Mouse (Mus musculus) myocyte (in vitro differentiated cells): Measurements from ENCODE around the gene Gdpd5. TPM values are rescaled to one million over a fixed set of nuclear protein-coding genes. Genes with fewer than 3 reads are reported as not detected.

ENCODE experiments used
- H3K27me3 ChIP-seq: one replicate; pipeline ENCODE4 v1.6.1; 2011; ENCODE audit not compliant: control insufficient read depth, insufficient read depth, insufficient read length
- H3K36me3 ChIP-seq: one replicate; pipeline ENCODE4 v1.6.1; 2011; ENCODE audit not compliant: control insufficient read depth, insufficient read depth
- H3K4me2 ChIP-seq: one replicate; pipeline ENCODE4 v1.6.1; 2011; ENCODE audit warnings: low read depth, control low read depth
- H3K4me3 ChIP-seq: one replicate; pipeline ENCODE4 v1.5.1; 2011; ENCODE audit warnings: mild to moderate bottlenecking, control low read depth, moderate library complexity
- H3K79me2 ChIP-seq: one replicate; pipeline ENCODE4 v1.6.1; 2011; ENCODE audit not compliant: control insufficient read depth, insufficient read depth
- H3ac ChIP-seq: one replicate; pipeline ENCODE4 v1.6.1; 2011; ENCODE audit not compliant: control insufficient read depth, insufficient read length
- CEBPB ChIP-seq: IDR thresholded peaks from 2 replicates; pipeline ENCODE4 v1.6.1; 2011; ENCODE audit warnings: mild to moderate bottlenecking, moderate library complexity; ENCODE audit not compliant: poor library complexity, insufficient read depth, severe bottlenecking
- E2F4 ChIP-seq: IDR thresholded peaks from one replicate; pipeline ENCODE4 v1.6.1; 2011; ENCODE audit warnings: mild to moderate bottlenecking, control low read depth, moderate library complexity; ENCODE audit not compliant: insufficient read depth
- MAX ChIP-seq: IDR thresholded peaks from one replicate; pipeline ENCODE4 v1.6.1; 2011; ENCODE audit warnings: low read depth, mild to moderate bottlenecking, control low read depth
- MYOD1 ChIP-seq, 3 experiments: IDR thresholded peaks; one replicate each; pipeline ENCODE4 v1.6.1; 2011; ENCODE audit warnings: control low read depth in 2 of 3, low read depth in 2 of 3, mild to moderate bottlenecking in 2 of 3, moderate library complexity in 1 of 3; ENCODE audit not compliant: insufficient read length in 2 of 3, control insufficient read depth in 1 of 3
- MYOG ChIP-seq, 3 experiments: IDR thresholded peaks; one replicate each; pipeline ENCODE4 v1.6.1; 2011; ENCODE audit warnings: control low read depth in 2 of 3, low read depth in 2 of 3, mild to moderate bottlenecking in 2 of 3; ENCODE audit not compliant: insufficient read length in 2 of 3, control insufficient read depth in 1 of 3, insufficient read depth in 1 of 3
- POLR2A ChIP-seq: IDR thresholded peaks from one replicate; pipeline ENCODE4 v1.6.1; 2011; ENCODE audit warnings: low read depth, mild to moderate bottlenecking, control low read depth, moderate library complexity; ENCODE audit not compliant: insufficient read length
- POLR2AphosphoS2 ChIP-seq: IDR thresholded peaks from one replicate; pipeline ENCODE4 v1.6.1; 2011; ENCODE audit warnings: low read depth, control low read depth; ENCODE audit not compliant: insufficient read length
- REST ChIP-seq: IDR thresholded peaks from one replicate; pipeline ENCODE4 v1.6.1; 2011; ENCODE audit warnings: mild to moderate bottlenecking, control low read depth, moderate library complexity; ENCODE audit not compliant: insufficient read depth, insufficient read length
- SRF ChIP-seq: IDR thresholded peaks from one replicate; pipeline ENCODE4 v1.6.1; 2011; ENCODE audit warnings: low read depth; ENCODE audit not compliant: control insufficient read depth, insufficient read length
- TCF12 ChIP-seq: IDR thresholded peaks from one replicate; pipeline ENCODE4 v1.6.1; 2011; ENCODE audit warnings: mild to moderate bottlenecking, control low read depth; ENCODE audit not compliant: poor library complexity, insufficient read depth, severe bottlenecking
- TCF3 ChIP-seq: IDR thresholded peaks from one replicate; pipeline ENCODE4 v1.6.1; 2011; ENCODE audit warnings: low read depth, control low read depth; ENCODE audit not compliant: insufficient read length
- USF1 ChIP-seq: IDR thresholded peaks from one replicate; pipeline ENCODE4 v1.6.1; 2011; ENCODE audit warnings: low read depth, mild to moderate bottlenecking, control low read depth, moderate library complexity
- polyA plus RNA-seq: library from polyadenylated mRNA; unstranded; fragments of >200 nt; fragmentation: generic; extraction: Trizol; gene quantifications from one replicate; pipeline ENCODE4 v1.2.1, GENCODE M21; 2012; ENCODE audit warnings: missing spikeins

The Gdpd5 gene
- polyA plus RNA-seq, 1 experiment: 9.5 TPM

GRCm38 (mm10) chr7:99419311-99419710 lies 38.1 kb downstream of the Gdpd5 start:
- no peak overlapping the region for H3ac ChIP-seq
- no peaks in the 10 kb centered on the region for H3K27me3 ChIP-seq
- H3K4me3 ChIP-seq: no peak overlapping the region
- TF ChIP-seq E2F4: no peak
- H3K36me3 ChIP-seq: no peaks in the 10 kb centered on the region
- no peak overlapping the region for H3K4me2 ChIP-seq
- no peaks in the 10 kb centered on the region for H3K79me2 ChIP-seq

GRCm38 (mm10) chr7:99421006-99421405 lies 39.8 kb downstream of the Gdpd5 start:
- TF ChIP-seq POLR2AphosphoS2 (no peak), MYOD1 (IDR thresholded peaks at IDR 0.05; ENCODE audit: control insufficient read depth in 1 of 3, insufficient read length in 2 of 3, low read depth in 2 of 3) (no peak), POLR2A (no peak), REST (no peak), MYOG (IDR thresholded peaks at IDR 0.05; ENCODE audit: control insufficient read depth in 1 of 3, insufficient read depth in 1 of 3, insufficient read length in 2 of 3, low read depth in 2 of 3) (no peak), SRF (no peak), E2F4 (no peak), TCF3 (no peak), MAX (no peak), CEBPB (no peak)
- Histone ChIP-seq H3K4me3 (no peak overlapping the region), H3K36me3 (no peaks in the 10 kb centered on the region), H3K27me3 (no peaks in the 10 kb centered on the region), H3K79me2 (no peaks in the 10 kb centered on the region), H3K4me2 (no peak overlapping the region), H3ac (no peak overlapping the region)

GRCm38 (mm10) chr7:99424538-99425155 lies 43.4 kb downstream of the Gdpd5 start:
- TF ChIP-seq MYOG (IDR thresholded peaks at IDR 0.05; ENCODE audit: control insufficient read depth in 1 of 3, insufficient read depth in 1 of 3, insufficient read length in 2 of 3, low read depth in 2 of 3) (no peak), SRF (no peak), USF1 (no peak), TCF12 (no peak), TCF3 (no peak), POLR2A (no peak), CEBPB (no peak), REST (no peak), E2F4 (no peak), POLR2AphosphoS2 (no peak), MYOD1 (IDR thresholded peaks at IDR 0.05; ENCODE audit: control insufficient read depth in 1 of 3, insufficient read length in 2 of 3, low read depth in 2 of 3) (no peak)
- no peak overlapping the region for H3ac ChIP-seq
- no peak overlapping the region for H3K4me3 ChIP-seq
- no peaks in the 10 kb centered on the region for H3K79me2 ChIP-seq
- H3K27me3 ChIP-seq: no peaks in the 10 kb centered on the region
- H3K4me2 ChIP-seq: no peak overlapping the region
- no peaks in the 10 kb centered on the region for H3K36me3 ChIP-seq

- Histone ChIP-seq H3K36me3 (no peaks in the 10 kb centered on the region), H3ac (no peak overlapping the region), H3K4me2 (no peak overlapping the region), H3K4me3 (no peak overlapping the region), H3K79me2 (no peaks in the 10 kb centered on the region), H3K27me3 (no peaks in the 10 kb centered on the region)
- no peak for TF ChIP-seq E2F4
- no peak for TF ChIP-seq POLR2A
- TF ChIP-seq POLR2AphosphoS2: no peak
- no peak for TF ChIP-seq CEBPB
- TF ChIP-seq MAX: no peak
- TF ChIP-seq SRF: no peak
Observed at GRCm38 (mm10) chr7:99425706-99426105, 44.5 kb downstream of the Gdpd5 start.

GRCm38 (mm10) chr7:99427031-99427430 lies 45.8 kb downstream of the Gdpd5 start:
- TF ChIP-seq USF1 (no peak), TCF3 (no peak), MYOD1 (IDR thresholded peaks at IDR 0.05; ENCODE audit: control insufficient read depth in 1 of 3, insufficient read length in 2 of 3, low read depth in 2 of 3) (no peak), CEBPB (no peak), TCF12 (no peak), E2F4 (no peak), MYOG (IDR thresholded peaks at IDR 0.05; ENCODE audit: control insufficient read depth in 1 of 3, insufficient read depth in 1 of 3, insufficient read length in 2 of 3, low read depth in 2 of 3) (no peak), MAX (no peak), POLR2AphosphoS2 (no peak), POLR2A (no peak), REST (no peak), SRF (no peak)
- Histone ChIP-seq H3K4me3 (no peak overlapping the region), H3K36me3 (no peaks in the 10 kb centered on the region), H3K27me3 (no peaks in the 10 kb centered on the region), H3K79me2 (no peaks in the 10 kb centered on the region), H3ac (no peak overlapping the region), H3K4me2 (no peak overlapping the region)
